12 mouse cellular contexts compared by ENCODE assay signal in the genomic region with DNA sequence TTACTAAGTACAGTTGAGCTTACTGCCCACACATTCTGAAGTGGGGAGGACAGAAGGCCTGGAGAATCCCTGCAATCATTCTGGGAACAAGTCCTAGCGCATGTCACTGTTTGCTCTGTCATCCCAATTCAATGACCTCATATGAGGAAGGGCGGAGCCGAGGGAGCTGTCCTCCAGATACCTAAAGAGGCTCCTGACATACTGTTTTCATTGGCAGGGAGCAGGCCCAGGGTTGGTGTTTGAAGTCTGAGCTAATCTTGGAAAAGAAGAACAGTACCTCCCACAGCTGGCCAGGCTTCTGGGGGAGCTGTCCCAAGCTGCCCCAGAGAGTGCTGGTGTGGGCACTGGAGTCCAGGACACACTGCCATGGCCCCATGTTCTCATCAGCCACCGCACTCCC. TPM values are rescaled to one million over a fixed set of nuclear protein-coding genes. Genes with fewer than 3 reads are reported as not detected.
A peak's percentile ranks its signal among the peaks of the same experiment; 100 is the strongest.
DNase-seq lines count a peak whose midpoint lies in the region; ATAC-seq and TF ChIP-seq lines count a peak whose summit lies in the region.
"Had no signal": no experiment of that assay in that cellular context is flagged by ENCODE, and none has a peak within 500 bp of the region (broad histone marks: within the 10 kb centered on the region; RNA-seq: fewer than 3 reads in every experiment).

No protein-coding gene starts in this region.

- no peak overlapping the region for H3K4me2 ChIP-seq in liver, postnatal 0 days (ENCODE audit: low read depth, low read length)

- 66% methylated on average over 4 of the region's 4 CpGs for WGBS in heart, embryonic 10.5 days
- 79% methylated on average over 4 of the region's 4 CpGs for WGBS in liver, postnatal 0 days (ENCODE audit: insufficient replicate concordance)

- TF ChIP-seq EP300 in liver, postnatal 0 days (IDR thresholded peaks at IDR 0.05; ENCODE audit: low read depth) = no peak

- H3K27me3 ChIP-seq in heart, embryonic 10.5 days (ENCODE audit: insufficient read depth, poor library complexity, severe bottlenecking) = no peaks in the 10 kb centered on the region
- H3K27me3 ChIP-seq in liver, postnatal 0 days (ENCODE audit: insufficient read depth, low read length) = no peaks in the 10 kb centered on the region

- TF ChIP-seq CTCF in liver, postnatal 0 days (IDR thresholded peaks at IDR 0.05; ENCODE audit: low read depth) = no peak

- H3K9me3 ChIP-seq in heart, embryonic 10.5 days = no peaks in the 10 kb centered on the region
- H3K9me3 ChIP-seq in liver, postnatal 0 days (ENCODE audit: low read length) = no peaks in the 10 kb centered on the region
- H3K9me3 ChIP-seq: forebrain, embryonic 10.5 days; megakaryocyte, embryonic 14.5 days had no signal

- no peak overlapping the region for H3K4me3 ChIP-seq in heart, embryonic 10.5 days
- no peak overlapping the region for H3K4me3 ChIP-seq in liver, postnatal 0 days (ENCODE audit: low read depth, low read length)
- H3K4me3 ChIP-seq: forebrain, embryonic 10.5 days; megakaryocyte, embryonic 14.5 days had no signal

- H3K9ac ChIP-seq in liver, postnatal 0 days (replicated peaks) = no peak overlapping the region

- peak; percentile 44 to 79 for DNase-seq in adrenal gland, adult (ENCODE audit: inconsistent age in 2 of 2, low spot score in 1 of 2)
- no peak for DNase-seq in adrenal gland, postnatal 4 days (ENCODE audit: low spot score in 2 of 2)
- peak; percentile 47 to 58 for DNase-seq in lung, adult 18-20 months
- no peak for DNase-seq in lung, postnatal 4 days
- DNase-seq in heart, embryonic 10.5 days (ENCODE audit: low spot score) = peak; percentile 76
- DNase-seq in lung, postnatal 36 days = peak; percentile 44
- no peak for DNase-seq in thymus, postnatal 4 days
- no peak for DNase-seq in liver, postnatal 0 days
- DNase-seq: cerebellum, postnatal 14 days had no signal

- H3K27ac ChIP-seq in heart, embryonic 10.5 days = peak overlapping the region; percentile 74; the same call in 1 of the 2 replicates
- no peak overlapping the region for H3K27ac ChIP-seq in liver, postnatal 0 days (ENCODE audit: low read depth)
- H3K27ac ChIP-seq: forebrain, embryonic 10.5 days had no signal

- H3K4me1 ChIP-seq in heart, embryonic 10.5 days = peaks cover 37% of the 10 kb centered on the region
- H3K4me1 ChIP-seq in liver, postnatal 0 days (ENCODE audit: insufficient read depth) = no peaks in the 10 kb centered on the region; the same call in 1 of the 2 replicates

- H3K36me3 ChIP-seq in heart, embryonic 10.5 days = peaks cover 21% of the 10 kb centered on the region
- H3K36me3 ChIP-seq in liver, postnatal 0 days (replicated peaks; ENCODE audit: insufficient read depth, low read length) = peaks cover 2% of the 10 kb centered on the region

- no peak for ATAC-seq in liver, postnatal 0 days
- ATAC-seq: inflammation-experienced regulatory T-cells, adult 6 months had no signal

RNA-seq across cellular contexts. Expression of a gene that starts 31.8 kb away (rescaled TPM):
- 100 to 1,000 TPM; 262 to 270 TPM for total RNA-seq in adrenal gland, postnatal 4 days (2021)
- 294 and 320 TPM in 2 replicates for polyA plus RNA-seq in heart, embryonic 10.5 days (2016; fragmentation: Nextera tagmentation; extraction: Ambion mirVana)
- 165 and 167 TPM in 2 replicates for polyA plus RNA-seq in liver, postnatal 0 days (2015; fragmentation: Nextera tagmentation; extraction: Ambion mirVana)

RNA-seq across cellular contexts. Expression of a gene that starts 37.4 kb away (rescaled TPM):
- total RNA-seq in adrenal gland, postnatal 4 days (2021) = 10 to 100 TPM; 26.6 to 27.6 TPM
- polyA plus RNA-seq in heart, embryonic 10.5 days (2016; fragmentation: Nextera tagmentation; extraction: Ambion mirVana) = 21.7 and 22.5 TPM in 2 replicates
- polyA plus RNA-seq in liver, postnatal 0 days (2015; fragmentation: Nextera tagmentation; extraction: Ambion mirVana) = 4.9 and 5.2 TPM in 2 replicates

RNA-seq across cellular contexts. Expression of a gene that starts 38.2 kb away (rescaled TPM):
- 10 to 100 TPM; 34.7 to 39.1 TPM for total RNA-seq in adrenal gland, postnatal 4 days (2021)
- polyA plus RNA-seq in heart, embryonic 10.5 days (2016; fragmentation: Nextera tagmentation; extraction: Ambion mirVana) = 24.2 and 31.5 TPM in 2 replicates
- polyA plus RNA-seq in liver, postnatal 0 days (2015; fragmentation: Nextera tagmentation; extraction: Ambion mirVana) = 8.2 and 8.7 TPM in 2 replicates

Comparison
In these comparisons a context has a peak if more than half of its experiments do, and no peak if none do; other contexts are left out.
1. DNase-seq: peak in adrenal gland, adult (2 of 2), lung, adult 18-20 months (2 of 2), heart, embryonic 10.5 days (single experiment) and lung, postnatal 36 days (single experiment); none in adrenal gland, postnatal 4 days (0 of 2), lung, postnatal 4 days (0 of 2), thymus, postnatal 4 days (single experiment) and liver, postnatal 0 days (single experiment).